Mouse (Mus musculus) left cerebral cortex, adult 2 months (tissue): ENCODE data around the gene Kti12. TPM values are rescaled to one million over a fixed set of nuclear protein-coding genes. Genes with fewer than 3 reads are reported as not detected.

Experiments
- DNase-seq, 2 experiments: peaks; one replicate each; pipeline ENCODE4 v3.0.0; 2021 to 2022; ENCODE audit warnings: low spot score in 2 of 2, mixed read lengths in 1 of 2; ENCODE audit errors: extremely low spot score in 1 of 2
- H3K27ac ChIP-seq: fragments of 200-600 bp; 2 replicates; pipeline ENCODE4 v1.8.1; 2022
- H3K4me3 ChIP-seq: fragments of 200-600 bp; 2 replicates; pipeline ENCODE4 v1.8.1; 2022
- CTCF ChIP-seq: fragments of 200-600 bp; IDR thresholded peaks from 2 replicates; pipeline ENCODE4 v1.8.1; 2022; ENCODE audit warnings: antibody characterized with exemption, mild to moderate bottlenecking, moderate library complexity
- intact Hi-C: fragments of 180-260 bp; cut with DNase I; formaldehyde crosslinking; loops from one replicate; pipeline ENCODE4 v1.15.1; 2025
- total RNA-seq, 2 experiments: library from RNA; stranded (reverse); gene quantifications; 2 replicates each; pipeline ENCODE4 v1.2.3; 2021

Kti12 gene
- total RNA-seq, 2 experiments from 2014 or later: 17.6 to 20.3 TPM

DNA sequence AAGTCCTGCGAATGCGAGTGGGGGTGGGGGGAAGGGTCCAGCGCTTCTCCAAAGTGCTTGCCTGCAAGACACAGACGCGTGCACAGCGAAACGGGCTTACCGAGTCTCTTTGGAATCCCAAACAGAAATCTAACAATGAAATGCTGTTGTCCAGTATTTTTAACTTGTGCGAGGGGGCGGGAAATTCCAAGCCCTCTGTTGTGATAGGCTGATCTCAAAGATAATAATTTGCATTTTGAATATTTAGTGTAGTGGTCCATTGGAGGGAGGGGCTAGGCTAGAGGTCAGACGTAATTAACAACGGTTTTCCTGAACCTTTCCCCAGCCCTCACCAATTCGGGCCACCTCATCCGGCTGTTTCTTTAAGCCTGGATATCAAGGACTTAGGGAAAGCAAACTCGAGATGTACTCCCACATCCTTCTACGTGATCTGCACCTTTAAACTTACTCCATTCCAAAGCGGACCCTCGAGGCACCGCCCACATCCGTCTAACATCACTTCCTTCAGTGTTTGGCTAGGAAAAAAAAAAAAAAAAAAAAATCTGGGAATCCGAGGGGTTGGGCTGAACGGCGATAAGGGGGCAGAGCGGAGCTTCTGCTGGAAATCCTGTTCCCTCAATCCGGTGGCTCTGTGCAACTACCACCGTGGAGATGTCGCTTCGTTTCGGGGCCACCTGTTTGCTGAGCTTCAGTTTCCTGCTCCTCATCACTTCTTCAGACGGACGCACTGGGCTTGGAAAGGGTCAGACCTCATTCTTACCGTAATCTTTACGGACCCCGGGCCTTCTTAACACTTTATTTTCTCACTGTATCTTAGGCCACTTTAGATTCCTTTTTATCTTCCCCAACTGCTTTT, 13.2 kb upstream of the Kti12 start, which contains the start of gene Txndc12:
Gene Txndc12, plus strand, starts transcription at position 487 of the 856 bp plus-strand sequence.
- Histone ChIP-seq H3K27ac (peak within 1 kb of the TSS; percentile 98), H3K4me3 (peak within 1 kb of the TSS; percentile 69)
- no peak; the same call in 1 of the 2 replicates for TF ChIP-seq CTCF
- DNase-seq: peak; percentile 66 to 78
- intact Hi-C loops: loop anchor here (1.0 to 5.0 kb wide), 2 partner anchors 13 to 257 kb away; partner anchors contain the start of genes Kti12, Orc1 and Prpf38a

DNA sequence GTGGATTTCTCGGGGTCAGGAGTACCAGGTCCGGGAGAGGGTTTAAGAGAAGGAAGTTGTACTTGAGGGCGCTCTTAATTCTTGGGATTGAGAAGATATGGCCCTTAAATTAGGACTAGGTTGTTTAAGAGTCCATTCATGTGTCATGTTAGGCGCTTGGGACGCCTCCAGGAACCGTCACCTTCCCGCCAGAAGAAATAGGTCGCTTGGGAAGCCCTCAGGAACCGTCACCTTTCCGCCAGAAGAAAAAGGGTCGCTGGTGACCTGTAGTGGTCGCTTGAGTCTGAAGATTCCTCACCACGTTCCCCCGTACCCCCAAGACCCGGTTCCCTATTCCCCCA, 12.6 kb upstream of the Kti12 start:
- DNase-seq: no peak
- intact Hi-C loops: loop anchor here (1.0 to 5.0 kb wide), 2 partner anchors 12 to 258 kb away; partner anchors contain the start of genes Kti12, Orc1 and Prpf38a
- H3K27ac ChIP-seq: peak overlapping the region; percentile 84
- peak overlapping the region; percentile 69 for H3K4me3 ChIP-seq
- TF ChIP-seq CTCF: no peak

DNA sequence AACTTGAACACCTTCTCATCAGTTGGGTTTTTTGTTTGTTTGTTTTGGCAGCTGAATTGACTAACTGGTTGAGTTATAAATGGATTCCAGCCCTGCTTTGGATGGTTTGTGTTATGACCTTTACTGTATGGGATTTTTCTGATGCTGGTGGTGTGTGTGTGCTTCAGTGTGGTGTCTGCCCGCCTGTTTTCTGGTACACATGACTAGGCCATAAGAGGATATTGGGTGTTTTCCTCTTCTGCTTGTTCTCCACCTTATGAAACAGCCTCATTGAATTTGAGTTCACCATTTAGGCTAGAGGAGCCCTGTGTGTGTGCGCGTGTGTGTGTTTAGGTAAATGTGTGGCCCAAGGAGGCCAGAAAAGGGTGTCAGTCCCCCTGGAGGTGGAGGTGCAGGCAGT, 12.1 kb upstream of the Kti12 start:
- Histone ChIP-seq H3K27ac (peak overlapping the region; percentile 84; the same call in 1 of the 2 replicates), H3K4me3 (peak overlapping the region; percentile 69)
- TF ChIP-seq CTCF: no peak
- no peak for DNase-seq
- intact Hi-C loops: no loop called here

DNA sequence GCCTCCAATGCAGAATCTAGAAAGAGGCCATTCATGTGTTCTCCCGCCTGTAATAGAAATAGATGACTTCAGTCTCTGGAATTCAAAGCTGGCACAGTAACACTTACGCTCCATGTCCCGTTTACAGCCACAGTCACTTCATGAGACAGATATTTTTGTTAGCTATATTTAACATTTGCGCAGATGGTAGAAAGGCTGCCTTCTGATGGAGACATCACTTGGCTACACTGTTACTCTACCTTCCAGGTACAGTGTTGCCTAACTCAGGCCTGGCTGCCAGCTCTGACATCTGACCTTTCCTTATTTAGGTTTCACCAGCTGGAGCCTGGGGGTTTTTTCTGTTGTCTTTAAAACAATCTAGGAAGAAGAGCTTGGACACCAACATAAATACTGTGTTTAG, 9.6 kb upstream of the Kti12 start:
- H3K27ac ChIP-seq: peak overlapping the region; percentile 75
- DNase-seq: no peak
- no peak overlapping the region for H3K4me3 ChIP-seq
- TF ChIP-seq CTCF: no peak
- intact Hi-C loops: no loop called here

DNA sequence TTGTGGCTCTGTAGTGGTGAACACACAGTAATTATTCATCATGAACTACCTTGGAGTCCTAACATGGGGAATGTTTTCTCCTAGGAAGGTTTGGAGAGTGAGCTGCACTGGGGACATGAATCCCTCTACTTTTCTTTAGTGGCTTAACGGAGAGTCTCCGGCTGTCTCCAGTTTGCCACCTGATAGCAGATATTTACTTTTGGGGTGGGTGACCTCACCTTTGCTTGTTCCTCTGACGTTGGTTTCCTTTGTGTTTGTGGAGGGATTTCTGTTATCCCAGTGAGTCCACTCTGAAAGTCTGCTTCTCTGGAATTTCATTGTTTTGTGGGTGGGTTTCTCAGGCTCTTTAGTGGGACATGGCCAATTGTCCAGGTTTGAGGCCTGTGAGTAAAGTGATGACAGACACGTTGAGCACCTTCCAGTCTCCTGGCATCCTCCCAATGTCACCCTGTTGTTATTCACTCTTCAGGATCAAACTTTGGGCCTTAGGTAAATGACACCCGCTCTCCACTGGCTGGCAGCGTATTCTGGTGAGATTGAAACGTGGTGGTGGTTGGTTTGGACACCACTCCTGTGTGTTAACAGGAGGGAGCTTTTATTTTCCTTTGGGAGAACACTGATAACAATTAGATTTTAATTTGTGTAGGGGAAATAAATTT, 5.5 kb upstream of the Kti12 start:
- intact Hi-C loops: no loop called here
- no peak overlapping the region for H3K4me3 ChIP-seq
- DNase-seq: no peak
- no peak overlapping the region for H3K27ac ChIP-seq
- TF ChIP-seq CTCF: no peak

DNA sequence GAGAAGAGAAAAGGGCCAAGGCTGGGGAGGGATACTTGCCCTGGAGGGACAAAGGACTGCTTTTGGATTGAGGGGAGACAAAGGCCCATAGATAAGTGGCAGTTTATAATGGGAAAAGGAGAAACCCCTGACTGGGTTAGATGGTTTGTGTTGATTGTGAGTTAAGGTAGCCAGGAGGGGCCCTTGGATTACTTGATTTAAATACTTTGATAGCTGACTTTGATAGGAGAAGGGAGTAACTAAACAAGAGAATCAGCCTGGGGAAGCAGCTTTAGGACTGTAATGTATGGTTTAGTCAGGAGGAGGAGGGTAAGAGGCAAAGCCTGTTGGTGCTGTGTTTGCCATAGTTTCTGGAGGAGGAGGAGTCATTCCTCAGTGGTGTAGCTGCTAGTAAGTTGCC, 4.2 kb upstream of the Kti12 start:
- Histone ChIP-seq H3K27ac (no peak overlapping the region), H3K4me3 (no peak overlapping the region)
- intact Hi-C loops: no loop called here
- no peak for TF ChIP-seq CTCF
- DNase-seq: no peak

DNA sequence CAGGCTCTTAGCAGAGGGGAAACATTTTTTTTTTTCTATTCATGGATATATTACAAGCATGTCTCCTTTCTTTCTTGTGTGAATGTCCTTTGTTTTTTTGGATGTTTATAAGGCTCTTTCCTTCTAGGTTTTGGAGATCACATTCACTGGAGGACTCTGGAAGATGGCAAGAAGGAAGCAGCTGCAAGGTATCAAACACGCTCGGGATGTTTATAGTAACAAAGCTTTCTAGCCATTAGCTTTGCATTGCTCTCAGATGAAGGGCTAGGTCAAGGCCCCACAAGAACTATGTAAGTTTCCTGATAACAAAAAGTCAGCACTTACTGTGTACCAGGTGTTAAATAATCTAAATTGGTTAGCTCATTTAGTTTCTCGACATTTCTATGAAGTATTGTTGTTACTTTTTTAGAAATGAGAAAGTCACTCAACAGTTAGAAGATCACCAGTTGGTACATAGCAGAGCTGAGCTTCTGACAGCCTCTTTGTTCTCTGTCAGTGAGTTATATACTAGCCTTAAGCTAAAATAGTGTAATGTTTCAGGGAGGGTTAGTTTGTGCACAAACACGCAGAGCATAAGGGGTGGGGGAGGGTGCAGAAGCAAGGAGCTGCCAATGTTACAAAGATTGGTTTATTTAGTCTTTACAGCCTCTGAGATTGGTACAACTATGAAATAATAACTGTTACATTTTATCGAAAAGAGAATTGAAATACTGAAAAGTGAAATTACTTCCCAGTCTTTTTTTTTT, 1.6 kb upstream of the Kti12 start:
- no peak for TF ChIP-seq CTCF

DNA sequence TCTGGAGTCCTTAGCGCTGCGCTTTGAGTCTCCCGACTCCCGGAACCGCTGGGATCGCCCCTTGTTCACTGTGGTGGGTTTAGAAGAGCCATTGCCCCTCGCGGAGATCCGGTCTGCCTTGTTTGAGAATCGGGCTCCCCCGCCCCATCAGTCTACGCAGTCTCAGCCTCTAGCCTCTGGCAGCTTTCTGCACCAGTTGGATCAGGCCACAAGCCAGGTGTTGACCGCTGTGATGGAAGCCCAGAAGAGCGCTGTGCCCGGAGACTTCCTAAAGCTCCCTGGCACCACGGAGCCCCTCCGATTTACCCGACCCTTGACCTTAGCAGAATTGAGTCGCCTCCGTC, 892 bp downstream of the Kti12 start, which contains the start of gene A730015C16Rik:
Gene A730015C16Rik, minus strand, starts transcription at position 115 of the 344 bp plus-strand sequence.
- intact Hi-C loops: no loop called here

More for the DNA sequence above, 1.6 kb upstream of the Kti12 start:
- Histone ChIP-seq H3K4me3 (no peak overlapping the region), H3K27ac (no peak overlapping the region)
- intact Hi-C loops: no loop called here
- no peak for DNase-seq

DNA sequence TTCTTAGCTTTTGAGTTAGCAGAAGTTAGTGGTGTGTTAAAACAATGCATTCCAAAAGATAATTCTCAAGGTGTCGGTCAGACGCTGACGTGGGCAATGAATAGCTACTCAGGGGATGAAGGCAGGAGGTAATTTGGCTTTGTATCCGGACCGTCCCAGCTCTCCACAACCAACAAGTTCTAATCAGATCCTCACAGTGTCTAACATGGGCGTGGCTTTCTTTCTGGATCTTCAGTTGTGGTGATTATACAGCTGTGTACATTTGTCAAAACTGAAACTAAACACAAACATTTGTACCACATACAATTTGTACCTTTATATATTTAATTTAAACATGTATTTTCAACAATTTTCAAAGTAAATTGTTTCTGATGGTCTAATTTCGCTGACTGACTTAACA, 19.2 kb downstream of the Kti12 start:
- no peak for TF ChIP-seq CTCF

More for the DNA sequence above, 892 bp downstream of the Kti12 start, which contains the start of gene A730015C16Rik:
- peak in 1 of 2 experiments; percentile 21 for DNase-seq
- Histone ChIP-seq H3K4me3 (peak within 1 kb of the TSS; percentile 69), H3K27ac (peak within 1 kb of the TSS; percentile 81)
- TF ChIP-seq CTCF: no peak

DNA sequence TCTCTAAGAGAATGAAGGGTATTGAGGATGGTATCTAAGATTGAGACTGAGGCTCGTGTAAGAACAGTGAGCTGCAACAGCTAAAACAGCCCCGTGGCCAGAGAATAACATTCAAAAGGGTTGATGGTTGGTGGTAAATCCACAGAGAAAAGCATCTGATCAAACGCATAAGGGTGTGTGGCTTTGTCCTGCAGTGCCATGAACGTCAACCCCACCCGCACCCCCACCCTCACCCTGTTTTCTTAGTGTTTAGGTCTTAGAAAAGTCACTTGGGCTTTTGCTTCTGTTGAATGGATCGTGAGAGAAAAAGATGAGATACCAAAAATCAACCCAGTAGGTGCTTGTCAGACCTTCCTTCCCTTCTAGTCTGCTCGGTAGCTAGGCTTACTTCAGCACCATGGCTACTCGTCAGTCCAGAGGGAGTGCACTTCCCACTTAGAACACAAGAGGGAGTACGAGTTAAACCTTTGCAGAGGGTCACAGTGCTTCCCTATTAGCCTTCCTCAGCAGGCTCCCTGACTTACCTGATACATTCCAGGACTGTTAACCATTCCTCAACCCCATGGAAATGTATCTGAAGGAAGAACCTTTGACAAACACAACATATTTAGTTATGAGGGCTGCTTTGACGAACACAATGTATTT, 22.3 kb downstream of the Kti12 start:
- no peak overlapping the region for H3K4me3 ChIP-seq
- H3K27ac ChIP-seq: no peak overlapping the region
- DNase-seq: peak; percentile 88 to 91
- intact Hi-C loops: loop anchor here (1.0 to 2.0 kb wide), 2 partner anchors 106 to 295 kb away; no protein-coding TSS in a partner anchor
- peak; percentile 98 for TF ChIP-seq CTCF

More for the DNA sequence above, 19.2 kb downstream of the Kti12 start:
- no peak overlapping the region for H3K27ac ChIP-seq
- no peak overlapping the region for H3K4me3 ChIP-seq
- DNase-seq: no peak
- intact Hi-C loops: no loop called here

DNA sequence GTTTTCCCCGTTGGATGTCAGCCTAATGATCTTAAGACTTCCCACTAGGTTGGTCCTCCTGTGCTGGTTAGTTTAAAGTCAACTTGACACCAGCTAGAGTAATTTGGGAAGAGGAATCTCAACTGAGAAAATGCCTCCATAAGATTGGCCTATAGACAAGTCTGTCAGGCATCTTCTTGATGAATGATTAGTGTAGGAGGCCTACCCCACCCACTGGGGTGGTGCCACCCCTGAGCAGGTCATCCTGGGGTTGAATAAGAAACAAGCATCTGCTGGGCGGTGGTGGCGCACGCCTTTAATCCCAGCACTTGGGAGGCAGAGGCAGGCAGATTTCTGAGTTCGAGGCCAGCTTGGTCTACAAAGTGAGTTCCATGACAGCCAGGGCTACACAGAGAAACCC, 26.2 kb downstream of the Kti12 start:
- H3K27ac ChIP-seq: no peak overlapping the region
- no peak overlapping the region for H3K4me3 ChIP-seq
- DNase-seq: no peak
- intact Hi-C loops: no loop called here
- no peak for TF ChIP-seq CTCF
